Mouse (Mus musculus) small intestine, adult 2 months (tissue): ENCODE results near the gene Exoc2.

Experiments used
- CTCF ChIP-seq: fragments of 200-500 bp; IDR thresholded peaks from 2 replicates; pipeline ENCODE4 v1.5.1; 2012; ENCODE audit warnings: low read depth, mild to moderate bottlenecking, control low read depth, inconsistent platforms, low read length, moderate library complexity, mixed read lengths; ENCODE audit not compliant: insufficient replicate concordance, insufficient read length; ENCODE audit errors: extremely low read depth
- POLR2A ChIP-seq: fragments of 200-500 bp; IDR thresholded peaks from 2 replicates; pipeline ENCODE4 v1.6.1; 2012; ENCODE audit warnings: low read depth, mild to moderate bottlenecking, control low read depth, inconsistent platforms, low read length, moderate library complexity

DNA sequence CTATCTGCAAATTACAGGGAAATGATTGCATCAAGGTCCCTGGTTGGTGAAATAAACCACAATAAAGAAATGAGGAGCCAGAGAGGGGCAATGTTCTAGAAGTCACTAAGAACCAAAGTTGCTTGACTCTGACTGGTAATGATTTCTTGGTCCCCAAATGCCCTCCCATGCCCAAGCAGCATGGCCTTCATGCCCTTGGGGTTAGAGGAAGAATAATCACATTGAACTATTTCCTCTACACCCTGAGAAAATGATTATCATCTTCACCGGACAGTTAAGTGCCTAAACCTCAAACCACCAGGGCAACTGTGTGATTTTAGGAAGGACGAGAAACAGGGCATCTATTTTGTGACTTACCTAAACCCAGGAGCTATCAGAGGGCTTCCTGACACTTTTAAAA, 197.9 kb downstream of the Exoc2 start:
- no peak for TF ChIP-seq POLR2A
- TF ChIP-seq CTCF, result no peak
